Mouse (Mus musculus) kidney, postnatal 0 days (tissue): ENCODE measurements around the gene Rint1. TPM values are rescaled to one million over a fixed set of nuclear protein-coding genes. Genes with fewer than 3 reads are reported as not detected.

Source experiments
- ATAC-seq: fragments of 200-750 bp; cut with Nextera tagmentation; replicated peaks from 2 replicates; pipeline ENCODE4 v1.8.0; 2017; ENCODE audit warnings: low read depth, moderate number of reproducible peaks, moderate TSS enrichment, moderate library complexity; ENCODE audit not compliant: low FRiP score
- DNase-seq: peaks from one replicate; pipeline ENCODE4 v3.0.0-alpha.2; 2016; ENCODE audit warnings: low spot score
- H3K27ac ChIP-seq: fragments of 300-500 bp; sonication (generic); 2 replicates; pipeline ENCODE4 v1.5.1; 2014; ENCODE audit warnings: mild to moderate bottlenecking
- H3K27me3 ChIP-seq: fragments of 300-500 bp; sonication (generic); 2 replicates; pipeline ENCODE4 v1.6.1; 2014; ENCODE audit warnings: low read length, mixed read lengths; ENCODE audit not compliant: insufficient read depth
- H3K36me3 ChIP-seq: fragments of 300-500 bp; sonication (generic); 2 replicates; pipeline ENCODE4 v1.6.1; 2014; ENCODE audit warnings: low read length, mixed read lengths; ENCODE audit not compliant: insufficient read depth
- H3K4me1 ChIP-seq: fragments of 300-500 bp; sonication (generic); replicated peaks from 2 replicates; pipeline ENCODE4 v1.6.1; 2014; ENCODE audit warnings: antibody characterized with exemption, low read length, mixed read lengths; ENCODE audit not compliant: insufficient read depth
- H3K4me2 ChIP-seq: fragments of 300-500 bp; sonication (generic); 2 replicates; pipeline ENCODE4 v1.6.1; 2014; ENCODE audit warnings: mild to moderate bottlenecking, low read length, moderate library complexity, mixed read lengths
- H3K4me3 ChIP-seq: fragments of 300-500 bp; sonication (generic); replicated peaks from 2 replicates; pipeline ENCODE4 v1.5.1; 2014; ENCODE audit warnings: low read depth, low read length
- H3K9ac ChIP-seq: fragments of 300-500 bp; sonication (generic); 2 replicates; pipeline ENCODE4 v1.6.1; 2014; ENCODE audit warnings: low read depth, low read length
- H3K9me3 ChIP-seq: fragments of 300-500 bp; sonication (generic); replicated peaks from 2 replicates; pipeline ENCODE4 v1.6.1; 2016; ENCODE audit warnings: low read length, inconsistent platforms, mixed read lengths
- CTCF ChIP-seq: IDR thresholded peaks from 2 replicates; pipeline ENCODE4 v1.5.1; 2016; ENCODE audit warnings: antibody characterized with exemption, low read depth, mild to moderate bottlenecking, moderate library complexity
- WGBS: fragments of 180-500 bp; shearing (Covaris S2); extraction: QIAGEN DNeasy Blood & Tissue Kit; methylation state at CpG from one replicate; pipeline ENCODE4 v1.1.7; 2014; 5-methylcytosine and 5-hydroxymethylcytosine counted together
- polyA plus RNA-seq: library from polyadenylated mRNA; unstranded; fragments of >200 nt; fragmentation: Nextera tagmentation; extraction: Ambion mirVana; gene quantifications from 2 replicates; pipeline ENCODE4 v1.2.1, GENCODE M21; 2015

Gene Rint1
- polyA plus RNA-seq, 1 experiment from 2014 or later: 26.8 TPM

DNA sequence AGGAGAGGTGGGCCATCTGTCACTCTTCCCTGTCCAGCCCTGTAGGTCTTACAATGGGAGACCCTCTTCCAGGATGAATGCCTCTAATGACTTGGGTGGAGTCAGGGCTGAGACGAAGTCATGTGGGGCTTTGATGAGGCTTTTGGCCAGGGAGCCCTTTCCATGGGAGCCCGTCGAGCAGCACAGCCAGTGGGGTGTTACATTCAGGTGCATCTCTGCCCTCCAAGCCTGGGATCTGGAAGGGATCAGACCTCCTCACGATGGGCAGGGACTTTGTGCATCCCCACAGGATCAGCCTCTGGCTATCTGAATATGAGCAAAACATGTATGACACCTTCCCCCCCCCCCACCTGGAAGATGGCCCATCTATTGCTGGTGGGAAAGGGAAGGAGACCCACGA lies 72.4 kb downstream of the Rint1 start:
- 75% methylated on average over 5 of the region's 5 CpGs for WGBS
- Histone ChIP-seq H3K9ac (no peak overlapping the region), H3K4me2 (no peak overlapping the region), H3K27ac (no peak overlapping the region), H3K4me1 (no peaks in the 10 kb centered on the region), H3K4me3 (no peak overlapping the region), H3K27me3 (no peaks in the 10 kb centered on the region), H3K9me3 (no peaks in the 10 kb centered on the region), H3K36me3 (peaks cover 18% of the 10 kb centered on the region; the same call in 1 of the 2 replicates)
- ATAC-seq (no peak), DNase-seq (no peak)
- TF ChIP-seq CTCF: no peak

DNA sequence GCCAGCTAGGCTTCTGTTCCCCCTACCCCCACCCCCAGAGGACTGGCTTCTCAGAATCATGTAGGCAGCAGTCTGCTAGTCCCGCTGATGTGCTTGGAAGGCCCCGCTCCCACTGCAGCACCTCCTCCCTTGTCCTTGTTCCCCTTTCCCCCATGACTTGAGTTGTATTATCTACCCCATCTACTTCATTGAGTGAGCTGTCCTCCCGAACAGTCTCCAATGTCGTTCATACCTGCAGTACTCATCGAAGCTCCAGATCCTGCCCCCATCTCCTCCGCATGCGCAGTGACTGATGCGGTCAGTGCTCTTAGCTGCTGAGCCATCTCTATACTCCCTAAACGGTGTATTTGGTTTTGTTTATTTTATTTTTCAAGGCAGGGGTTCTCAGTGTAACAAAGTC lies 74.2 kb downstream of the Rint1 start:
- no peak overlapping the region for H3K9ac ChIP-seq
- no peak overlapping the region for H3K4me2 ChIP-seq

DNA sequence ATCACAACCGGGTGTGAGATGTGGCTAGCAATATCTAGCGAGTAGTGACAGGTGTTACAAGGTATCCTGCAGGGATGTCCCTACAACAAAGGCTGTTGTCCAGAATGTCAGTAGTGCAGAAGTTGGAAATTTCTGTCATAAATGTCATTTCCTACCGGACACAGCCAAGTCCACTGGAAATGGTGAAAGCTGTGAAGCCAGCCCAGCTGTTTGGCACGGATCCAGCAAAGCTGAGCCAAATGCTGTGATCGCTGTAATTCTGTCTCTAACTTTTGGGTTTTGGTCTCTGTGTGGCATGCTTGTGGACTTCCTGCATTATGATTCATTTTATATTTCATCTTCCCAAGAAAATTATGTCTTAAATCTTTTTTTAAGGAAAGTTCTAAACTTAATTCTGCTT lies 74.8 kb downstream of the Rint1 start:
- 50% methylated on average over 5 of the region's 5 CpGs for WGBS

More for the DNA sequence above, 74.2 kb downstream of the Rint1 start:
- no peak for ATAC-seq
- Histone ChIP-seq H3K36me3 (peaks cover 2% of the 10 kb centered on the region; the same call in 1 of the 2 replicates), H3K27me3 (no peaks in the 10 kb centered on the region), H3K9me3 (no peaks in the 10 kb centered on the region), H3K4me3 (no peak overlapping the region), H3K27ac (no peak overlapping the region), H3K4me1 (no peaks in the 10 kb centered on the region)
- DNase-seq: no peak
- WGBS: 87% methylated on average over 9 of the region's 9 CpGs
- no peak for TF ChIP-seq CTCF

DNA sequence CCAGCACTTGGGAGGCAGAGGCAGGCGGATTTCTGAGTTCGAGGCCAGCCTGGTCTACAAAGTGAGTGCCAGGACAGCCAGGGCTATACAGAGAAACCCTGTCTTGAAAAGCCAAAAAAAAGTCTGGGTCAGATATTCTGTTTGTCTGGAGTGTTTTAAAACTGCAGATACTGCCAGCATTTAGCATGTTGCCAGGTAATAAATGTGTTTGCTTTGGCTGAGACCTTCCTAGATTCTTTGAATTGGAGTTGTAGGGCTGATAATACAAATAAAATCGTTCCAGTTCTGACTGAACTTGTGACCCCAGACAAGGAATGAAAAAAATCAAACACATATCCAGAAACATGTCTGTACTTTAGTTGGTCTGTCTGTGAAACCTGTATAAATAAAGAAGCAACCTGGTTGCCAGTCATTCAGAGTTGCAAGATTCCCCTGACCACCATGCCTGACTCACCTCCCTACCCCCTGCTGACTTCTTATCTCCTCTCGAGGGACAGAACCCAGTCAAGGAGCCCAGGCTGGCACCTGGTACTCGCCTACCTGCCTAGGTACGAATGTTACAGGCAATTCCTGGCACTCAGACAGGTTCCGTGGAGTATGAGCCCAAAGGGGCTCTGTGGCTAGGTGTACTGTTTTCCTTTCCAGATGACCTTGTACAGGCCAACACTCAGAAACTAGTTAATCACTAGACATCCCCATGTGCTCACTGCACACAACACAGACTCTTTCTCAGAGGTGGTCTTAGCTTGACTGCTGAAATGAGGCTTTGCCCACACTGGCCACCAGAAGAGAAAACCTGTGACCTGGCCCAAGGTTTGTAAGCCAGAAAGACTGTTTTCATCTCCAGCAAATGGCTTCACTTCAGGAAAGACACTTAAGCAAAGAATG lies 75.9 kb downstream of the Rint1 start:
- no peak overlapping the region for H3K27ac ChIP-seq
- no peak for TF ChIP-seq CTCF
- no peak for ATAC-seq
- H3K4me2 ChIP-seq: no peak overlapping the region
- no peaks in the 10 kb centered on the region for H3K36me3 ChIP-seq
- no peaks in the 10 kb centered on the region for H3K4me1 ChIP-seq
- no peaks in the 10 kb centered on the region for H3K9me3 ChIP-seq
- no peaks in the 10 kb centered on the region for H3K27me3 ChIP-seq
- 77% methylated on average over 7 of the region's 7 CpGs for WGBS
- no peak overlapping the region for H3K9ac ChIP-seq
- DNase-seq: peak; percentile 8
- no peak overlapping the region for H3K4me3 ChIP-seq

More for the DNA sequence above, 74.8 kb downstream of the Rint1 start:
- H3K9ac ChIP-seq: no peak overlapping the region
- no peak overlapping the region for H3K4me2 ChIP-seq
- H3K9me3 ChIP-seq: no peaks in the 10 kb centered on the region
- H3K4me3 ChIP-seq: no peak overlapping the region
- no peak for ATAC-seq
- H3K27me3 ChIP-seq: no peaks in the 10 kb centered on the region
- no peaks in the 10 kb centered on the region for H3K4me1 ChIP-seq
- DNase-seq: peak; percentile 49
- H3K27ac ChIP-seq: no peak overlapping the region
- H3K36me3 ChIP-seq: no peaks in the 10 kb centered on the region
- no peak for TF ChIP-seq CTCF

DNA sequence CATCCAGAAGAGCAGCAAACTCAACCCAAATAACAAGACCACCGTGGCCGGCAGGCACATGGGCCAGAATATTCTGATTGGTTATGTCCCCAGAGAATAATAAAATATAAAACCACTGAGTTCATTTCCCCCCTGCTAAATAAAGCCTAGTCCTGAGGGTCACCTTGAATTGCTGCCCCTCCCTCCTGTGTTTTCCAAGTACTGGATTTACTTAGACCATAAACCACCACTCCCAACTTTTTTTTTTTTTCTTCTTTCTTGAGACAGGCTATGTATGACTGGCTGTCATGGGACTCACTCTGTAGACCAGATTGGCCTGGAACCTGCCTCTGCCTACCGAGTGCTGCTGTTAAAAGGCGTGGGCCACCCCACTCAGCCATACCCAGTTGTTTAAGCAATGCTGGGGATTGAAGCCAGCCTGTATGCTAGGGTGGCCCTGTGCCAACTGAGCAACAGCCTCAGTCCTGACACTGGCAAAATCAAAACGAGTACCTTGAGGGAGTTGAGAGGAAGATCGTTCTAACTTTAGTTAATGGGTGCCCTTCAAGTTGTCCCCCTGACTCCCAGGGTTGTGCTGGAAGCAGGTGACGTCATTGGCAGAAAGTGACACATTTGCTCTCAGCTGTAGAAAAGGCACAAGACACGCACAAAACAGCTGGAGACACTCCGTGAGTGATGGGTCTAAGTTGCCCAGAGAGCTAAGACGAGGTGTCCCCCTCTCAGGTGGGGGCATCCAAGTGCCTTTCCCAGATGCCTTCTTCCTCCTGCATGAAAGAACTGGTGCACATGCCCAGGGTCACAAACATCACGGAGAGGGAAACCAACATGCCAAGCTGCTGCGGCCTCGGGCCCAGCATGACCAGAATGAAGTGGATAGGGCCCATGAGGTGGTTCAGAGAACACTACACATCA lies 76.8 kb downstream of the Rint1 start:
- no peaks in the 10 kb centered on the region for H3K4me1 ChIP-seq
- 76% methylated on average over 13 of the region's 13 CpGs for WGBS
- H3K9me3 ChIP-seq: no peaks in the 10 kb centered on the region
- ATAC-seq (0 out of 2 replicates have a peak, but pooled peaks have one; percentile 33), DNase-seq (peak; percentile 9)
- no peaks in the 10 kb centered on the region for H3K36me3 ChIP-seq
- H3K4me2 ChIP-seq: no peak overlapping the region
- TF ChIP-seq CTCF: no peak
- no peaks in the 10 kb centered on the region for H3K27me3 ChIP-seq
- no peak overlapping the region for H3K27ac ChIP-seq
- no peak overlapping the region for H3K4me3 ChIP-seq
- H3K9ac ChIP-seq: no peak overlapping the region

DNA sequence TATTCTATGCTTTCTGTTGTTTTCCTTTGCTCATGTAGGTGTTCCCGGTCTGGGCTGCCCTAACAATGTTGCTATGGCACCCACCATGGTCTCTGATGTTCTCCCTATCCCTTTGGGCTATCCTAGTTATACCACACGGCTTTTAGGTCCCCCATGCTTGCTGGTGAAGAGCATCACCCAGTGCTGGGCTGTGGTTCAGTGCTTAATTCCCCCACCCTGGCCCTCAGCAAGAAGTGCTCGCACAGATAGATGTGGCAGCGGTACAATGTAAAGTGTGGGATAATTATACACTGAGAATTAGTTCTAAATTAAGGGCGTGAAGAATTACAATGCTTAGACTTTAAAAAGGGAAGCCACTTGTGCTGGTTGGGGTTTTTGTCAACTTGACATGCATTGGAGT lies 78.4 kb downstream of the Rint1 start:
- Histone ChIP-seq H3K4me3 (no peak overlapping the region), H3K9ac (no peak overlapping the region), H3K36me3 (no peaks in the 10 kb centered on the region), H3K4me2 (no peak overlapping the region), H3K9me3 (no peaks in the 10 kb centered on the region), H3K4me1 (no peaks in the 10 kb centered on the region), H3K27ac (no peak overlapping the region), H3K27me3 (no peaks in the 10 kb centered on the region)
- no peak for TF ChIP-seq CTCF
- no peak for DNase-seq
- 89% methylated on average over 5 of the region's 5 CpGs for WGBS
- no peak for ATAC-seq

Other genes starting within 250 kb of the Rint1 start
- gene Srpk2, start 103.1 kb upstream of the Rint1 start, polyA plus RNA-seq: 41.9 and 46.5 TPM in 2 replicates
- 13.8 and 16.3 TPM in 2 replicates for gene Pus7, start 4.0 kb upstream of the Rint1 start, polyA plus RNA-seq
- gene Tomm7, start 56.5 kb downstream of the Rint1 start, polyA plus RNA-seq: 121 and 137 TPM in 2 replicates
- gene Fam126a, start 243.0 kb downstream of the Rint1 start, polyA plus RNA-seq: 10.7 and 11.1 TPM in 2 replicates